Comparison of ENCODE assay signal across 8 mouse cellular contexts in genomic region chr16:92340612-92341511, GRCm38 (mm10). TPM values are rescaled to one million over a fixed set of nuclear protein-coding genes. Genes with fewer than 3 reads are reported as not detected.
DNase-seq lines count a peak whose midpoint lies in the region; ATAC-seq lines count a peak whose summit lies in the region.

No protein-coding gene starts in this region.

- 0 out of 2 replicates have a peak, but pooled peaks cover 3% of the 10 kb centered on the region for H3K4me1 ChIP-seq in embryonic facial prominence, embryonic 12.5 days
- H3K4me1 ChIP-seq in heart, embryonic 11.5 days (ENCODE audit: control insufficient read depth, insufficient read depth, low read length): peaks cover 34% of the 10 kb centered on the region
- peaks cover 21% of the 10 kb centered on the region for H3K4me1 ChIP-seq in kidney, embryonic 16.5 days (ENCODE audit: insufficient read depth, low read length)
- peaks cover 51% of the 10 kb centered on the region for H3K4me1 ChIP-seq in liver, embryonic 12.5 days
- no peaks in the 10 kb centered on the region for H3K4me1 ChIP-seq in stomach, embryonic 15.5 days

- H3K27me3 ChIP-seq in embryonic facial prominence, embryonic 12.5 days: no peaks in the 10 kb centered on the region
- H3K27me3 ChIP-seq in heart, embryonic 11.5 days (ENCODE audit: control insufficient read depth, insufficient read depth, low read length): no peaks in the 10 kb centered on the region
- no peaks in the 10 kb centered on the region for H3K27me3 ChIP-seq in kidney, embryonic 16.5 days (ENCODE audit: insufficient read depth, low read length)
- H3K27me3 ChIP-seq in liver, embryonic 12.5 days (replicated peaks): peaks cover under 1% of the 10 kb centered on the region
- H3K27me3 ChIP-seq in stomach, embryonic 15.5 days (replicated peaks): no peaks in the 10 kb centered on the region

- 24% methylated on average over 27 of the region's 27 CpGs for WGBS in embryonic facial prominence, embryonic 12.5 days
- 15% methylated on average over 27 of the region's 27 CpGs for WGBS in heart, embryonic 11.5 days (ENCODE audit: insufficient replicate concordance)
- WGBS in kidney, embryonic 16.5 days: 27% methylated on average over 27 of the region's 27 CpGs
- WGBS in liver, embryonic 12.5 days (ENCODE audit: insufficient replicate concordance): 23% methylated on average over 27 of the region's 27 CpGs
- 20% methylated on average over 27 of the region's 27 CpGs for WGBS in stomach, embryonic 15.5 days

- ATAC-seq in embryonic facial prominence, embryonic 12.5 days (ENCODE audit: insufficient number of reproducible peaks, insufficient read depth, low FRiP score, low TSS enrichment): peak; percentile 44; the same call in 1 of the 2 replicates
- ATAC-seq in heart, embryonic 11.5 days (replicated peaks; ENCODE audit: insufficient number of reproducible peaks, low FRiP score, low TSS enrichment): peak; percentile 31; the same call in 1 of the 2 replicates
- peak; percentile 40; the same call in 1 of the 2 replicates for ATAC-seq in kidney, embryonic 16.5 days (ENCODE audit: low FRiP score, low TSS enrichment)
- ATAC-seq in liver, embryonic 12.5 days: peak; percentile 85
- peak; percentile 51; the same call in 1 of the 2 replicates for ATAC-seq in stomach, embryonic 15.5 days (ENCODE audit: insufficient read depth, low FRiP score, low read depth)

- H3K9ac ChIP-seq in embryonic facial prominence, embryonic 12.5 days: no peak overlapping the region
- H3K9ac ChIP-seq in heart, embryonic 11.5 days (ENCODE audit: low read depth, low read length): peak overlapping the region; percentile 39
- 0 out of 2 replicates have a peak overlapping the region, but pooled peaks have one; percentile 18 for H3K9ac ChIP-seq in kidney, embryonic 16.5 days (replicated peaks; ENCODE audit: low read length)
- H3K9ac ChIP-seq in liver, embryonic 12.5 days: 0 out of 2 replicates have a peak overlapping the region, but pooled peaks have one; percentile 3
- H3K9ac ChIP-seq in stomach, embryonic 15.5 days: no peak overlapping the region

- DNase-seq in A20 (ENCODE audit: low read depth, low spot score): peak; percentile 54
- DNase-seq in adrenal gland, postnatal 36 days: peak; percentile 70 to 83
- peak; percentile 14 to 24 for DNase-seq in natural killer cell, adult 2 months (ENCODE audit: low spot score in 2 of 2)

- no peaks in the 10 kb centered on the region for H3K9me3 ChIP-seq in embryonic facial prominence, embryonic 12.5 days
- H3K9me3 ChIP-seq in heart, embryonic 11.5 days (replicated peaks; ENCODE audit: control insufficient read depth, low read length): no peaks in the 10 kb centered on the region
- no peaks in the 10 kb centered on the region for H3K9me3 ChIP-seq in kidney, embryonic 16.5 days (ENCODE audit: low read length)
- no peaks in the 10 kb centered on the region for H3K9me3 ChIP-seq in liver, embryonic 12.5 days (replicated peaks)
- H3K9me3 ChIP-seq in stomach, embryonic 15.5 days: no peaks in the 10 kb centered on the region

- H3K27ac ChIP-seq in embryonic facial prominence, embryonic 12.5 days: no peak overlapping the region
- peak overlapping the region; percentile 88 for H3K27ac ChIP-seq in heart, embryonic 11.5 days (ENCODE audit: low read depth, low read length)
- no peak overlapping the region for H3K27ac ChIP-seq in kidney, embryonic 16.5 days (ENCODE audit: low read length)
- peak overlapping the region; percentile 70 for H3K27ac ChIP-seq in liver, embryonic 12.5 days
- no peak overlapping the region for H3K27ac ChIP-seq in stomach, embryonic 15.5 days

- H3K4me3 ChIP-seq in embryonic facial prominence, embryonic 12.5 days: 0 out of 2 replicates have a peak overlapping the region, but pooled peaks have one; percentile 14
- peak overlapping the region; percentile 18 for H3K4me3 ChIP-seq in heart, embryonic 11.5 days (ENCODE audit: low read depth, low read length)
- H3K4me3 ChIP-seq in kidney, embryonic 16.5 days (ENCODE audit: low read length): peak overlapping the region; percentile 28
- peak overlapping the region; percentile 45 for H3K4me3 ChIP-seq in liver, embryonic 12.5 days
- peak overlapping the region; percentile 29 for H3K4me3 ChIP-seq in stomach, embryonic 15.5 days (replicated peaks)

- no peaks in the 10 kb centered on the region for H3K36me3 ChIP-seq in embryonic facial prominence, embryonic 12.5 days
- H3K36me3 ChIP-seq in heart, embryonic 11.5 days (ENCODE audit: control insufficient read depth, insufficient read depth, low read length): no peaks in the 10 kb centered on the region
- H3K36me3 ChIP-seq in kidney, embryonic 16.5 days (ENCODE audit: insufficient read depth, low read length): no peaks in the 10 kb centered on the region
- no peaks in the 10 kb centered on the region for H3K36me3 ChIP-seq in liver, embryonic 12.5 days
- no peaks in the 10 kb centered on the region for H3K36me3 ChIP-seq in stomach, embryonic 15.5 days

- peak overlapping the region; percentile 44 for H3K4me2 ChIP-seq in embryonic facial prominence, embryonic 12.5 days (replicated peaks)
- H3K4me2 ChIP-seq in heart, embryonic 11.5 days: peak overlapping the region; percentile 58
- peak overlapping the region; percentile 54 for H3K4me2 ChIP-seq in kidney, embryonic 16.5 days (replicated peaks; ENCODE audit: low read depth, low read length)
- H3K4me2 ChIP-seq in liver, embryonic 12.5 days: peak overlapping the region; percentile 65
- peak overlapping the region; percentile 57 for H3K4me2 ChIP-seq in stomach, embryonic 15.5 days

RNA-seq across cellular contexts. Expression of gene Kcne1, which starts 18.4 kb away (rescaled TPM):
- not detected for total RNA-seq in adrenal gland, postnatal 36 days (2021)
- 0.13 and 0.69 TPM in 2 replicates for polyA plus RNA-seq in embryonic facial prominence, embryonic 12.5 days (2016; fragmentation: Nextera tagmentation; extraction: Ambion mirVana)
- polyA plus RNA-seq in heart, embryonic 11.5 days (2014; fragmentation: Nextera tagmentation; extraction: Ambion mirVana): 64.5 TPM in 2 replicates
- 2.8 and 3.7 TPM in 2 replicates for polyA plus RNA-seq in kidney, embryonic 16.5 days (2015; fragmentation: Nextera tagmentation; extraction: Ambion mirVana)
- polyA plus RNA-seq in liver, embryonic 12.5 days (2016; fragmentation: Nextera tagmentation; extraction: Ambion mirVana): 0.41 TPM in 1 of 2 replicates, not detected in the other
- 0.22 and 0.60 TPM in 2 replicates for polyA plus RNA-seq in stomach, embryonic 15.5 days (2015; fragmentation: Nextera tagmentation; extraction: Ambion mirVana)

RNA-seq across cellular contexts. Expression of gene Fam243, which starts 19.6 kb away (rescaled TPM):
- not detected for total RNA-seq in adrenal gland, postnatal 36 days (2021)
- not detected in 2 replicates for polyA plus RNA-seq in embryonic facial prominence, embryonic 12.5 days (2016; fragmentation: Nextera tagmentation; extraction: Ambion mirVana)
- not detected in 2 replicates for polyA plus RNA-seq in heart, embryonic 11.5 days (2014; fragmentation: Nextera tagmentation; extraction: Ambion mirVana)
- polyA plus RNA-seq in kidney, embryonic 16.5 days (2015; fragmentation: Nextera tagmentation; extraction: Ambion mirVana): 0.07 TPM in 1 of 2 replicates, not detected in the other
- not detected in 2 replicates for polyA plus RNA-seq in liver, embryonic 12.5 days (2016; fragmentation: Nextera tagmentation; extraction: Ambion mirVana)
- polyA plus RNA-seq in stomach, embryonic 15.5 days (2015; fragmentation: Nextera tagmentation; extraction: Ambion mirVana): not detected in 2 replicates

RNA-seq across cellular contexts. Expression of gene Smim11, which starts 39.8 kb away (rescaled TPM):
- total RNA-seq in adrenal gland, postnatal 36 days (2021): 10 to 100 TPM; 56.5 to 61.6 TPM
- 130 and 142 TPM in 2 replicates for polyA plus RNA-seq in embryonic facial prominence, embryonic 12.5 days (2016; fragmentation: Nextera tagmentation; extraction: Ambion mirVana)
- polyA plus RNA-seq in heart, embryonic 11.5 days (2014; fragmentation: Nextera tagmentation; extraction: Ambion mirVana): 117 and 119 TPM in 2 replicates
- 101 and 110 TPM in 2 replicates for polyA plus RNA-seq in kidney, embryonic 16.5 days (2015; fragmentation: Nextera tagmentation; extraction: Ambion mirVana)
- 76.4 and 76.8 TPM in 2 replicates for polyA plus RNA-seq in liver, embryonic 12.5 days (2016; fragmentation: Nextera tagmentation; extraction: Ambion mirVana)
- 136 and 143 TPM in 2 replicates for polyA plus RNA-seq in stomach, embryonic 15.5 days (2015; fragmentation: Nextera tagmentation; extraction: Ambion mirVana)

RNA-seq across cellular contexts. Expression of gene Kcne2, which starts 48.7 kb away (rescaled TPM):
- under 1 TPM in 1 of 2 experiments, not detected in 1; 0.16 TPM for total RNA-seq in adrenal gland, postnatal 36 days (2021)
- 0.48 and 0.51 TPM in 2 replicates for polyA plus RNA-seq in embryonic facial prominence, embryonic 12.5 days (2016; fragmentation: Nextera tagmentation; extraction: Ambion mirVana)
- 1.8 and 1.9 TPM in 2 replicates for polyA plus RNA-seq in heart, embryonic 11.5 days (2014; fragmentation: Nextera tagmentation; extraction: Ambion mirVana)
- polyA plus RNA-seq in kidney, embryonic 16.5 days (2015; fragmentation: Nextera tagmentation; extraction: Ambion mirVana): 0.21 TPM in 1 of 2 replicates, not detected in the other
- 0.13 TPM in 1 of 2 replicates, not detected in the other for polyA plus RNA-seq in liver, embryonic 12.5 days (2016; fragmentation: Nextera tagmentation; extraction: Ambion mirVana)
- polyA plus RNA-seq in stomach, embryonic 15.5 days (2015; fragmentation: Nextera tagmentation; extraction: Ambion mirVana): 2.5 and 3.0 TPM in 2 replicates

Comparison
In these comparisons a context has a peak if more than half of its experiments do, and no peak if none do; other contexts are left out.
1. DNase-seq: peak in every context shown above with its lines; median percentile 76 in adrenal gland, postnatal 36 days; 54 in A20; 19 in natural killer cell, adult 2 months.
2. ATAC-seq: peak in every context shown above with its lines; median percentile 85 in liver, embryonic 12.5 days; 51 in stomach, embryonic 15.5 days; 44 in embryonic facial prominence, embryonic 12.5 days; 40 in kidney, embryonic 16.5 days; 31 in heart, embryonic 11.5 days.
3. H3K27ac ChIP-seq: peak in heart, embryonic 11.5 days (single experiment) and liver, embryonic 12.5 days (single experiment); none in embryonic facial prominence, embryonic 12.5 days (single experiment), kidney, embryonic 16.5 days (single experiment) and stomach, embryonic 15.5 days (single experiment).
4. H3K9ac ChIP-seq: peak in heart, embryonic 11.5 days (single experiment), kidney, embryonic 16.5 days (single experiment) and liver, embryonic 12.5 days (single experiment); none in embryonic facial prominence, embryonic 12.5 days (single experiment) and stomach, embryonic 15.5 days (single experiment).
5. RNA of gene Kcne1, which starts 18.4 kb away (polyA plus RNA-seq): 64.5 TPM in heart, embryonic 11.5 days; 2.8 to 3.7 TPM in kidney, embryonic 16.5 days, 0.13 to 0.69 TPM in embryonic facial prominence, embryonic 12.5 days, 0.22 to 0.60 TPM in stomach, embryonic 15.5 days and 0.41 TPM in liver, embryonic 12.5 days; every median in the first group is over 10 times any median in the second.
6. Peak in every context shown above with its lines, with median percentiles within 50 percentile points of each other: H3K4me2 ChIP-seq and H3K4me3 ChIP-seq.